Mouse (Mus musculus) G1E (cell line): ENCODE results near the gene Gpm6a.

Experiments
- CTCF ChIP-seq: IDR thresholded peaks from 2 replicates; pipeline ENCODE4 v1.5.1; 2012; ENCODE audit warnings: low read depth, low read length, inconsistent platforms, mixed read lengths
- GATA1 ChIP-seq: IDR thresholded peaks from 2 replicates; pipeline ENCODE4 v1.6.1; 2012; ENCODE audit warnings: borderline replicate concordance, low read length, inconsistent platforms, mixed read lengths

DNA sequence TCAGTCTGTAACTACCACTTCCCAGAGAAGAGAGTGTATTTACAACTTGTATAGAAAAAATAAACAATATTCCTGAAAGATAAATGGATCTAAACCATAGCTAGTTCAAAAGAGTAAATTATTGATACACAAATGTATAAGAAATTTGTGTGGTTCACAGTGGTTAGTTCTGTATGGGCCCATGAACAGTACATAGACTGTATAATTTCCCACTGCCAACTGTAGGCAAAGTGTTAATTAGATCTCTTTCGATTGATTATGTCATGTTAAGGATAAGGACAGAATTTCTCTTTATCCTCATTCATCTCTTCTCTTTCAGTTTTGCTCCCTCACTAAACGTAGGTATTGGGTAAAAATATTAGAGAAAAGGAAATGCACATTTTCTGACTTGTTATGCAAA lies 148.4 kb downstream of the Gpm6a start:
- TF ChIP-seq CTCF: no peak
- TF ChIP-seq GATA1: no peak
